Mouse (Mus musculus): ENCODE data around the gene Pfdn2. TPM values are rescaled to one million over a fixed set of nuclear protein-coding genes. Genes with fewer than 3 reads are reported as not detected.

The Pfdn2 gene
- total and polyA plus RNA-seq, 2 experiments = 13.1 to 26.6 TPM

GRCm38 (mm10) chr1:171329433-171330215 is 15.8 kb upstream of the Pfdn2 start:
- under 1% methylated on average over 47 of the region's 61 CpGs for WGBS
- peaks cover 12% of the 10 kb centered on the region for H3K4me1 ChIP-seq (ENCODE audit: control insufficient read depth, insufficient read depth, low read length)

GRCm38 (mm10) chr1:171330216-171330560 is 15.3 kb upstream of the Pfdn2 start:
- no peak for TF ChIP-seq CTCF (IDR thresholded peaks at IDR 0.05; ENCODE audit: low read depth, low read length)
- TF ChIP-seq POLR2A (IDR thresholded peaks at IDR 0.05; ENCODE audit: extremely low read depth, insufficient read depth, low read length) = no peak
- Histone ChIP-seq H3K27ac (replicated peaks; ENCODE audit: insufficient read depth, low read depth, low read length) (peak overlapping the region; percentile 58), H3K4me3 (ENCODE audit: insufficient read depth, low read depth, low read length) (peak overlapping the region; percentile 98), H3K79me2 (ENCODE audit: control insufficient read depth, insufficient read depth, low read length) (peaks cover 30% of the 10 kb centered on the region; the same call in 1 of the 2 replicates), H3K36me3 (ENCODE audit: control insufficient read depth, insufficient read depth, low read length) (peaks cover 2% of the 10 kb centered on the region; the same call in 1 of the 2 replicates), H3K4me1 (ENCODE audit: control insufficient read depth, insufficient read depth, low read length) (peaks cover 12% of the 10 kb centered on the region), H3K9ac (ENCODE audit: low read depth, low read length) (peak overlapping the region; percentile 98), H3K27me3 (ENCODE audit: control insufficient read depth, insufficient read depth, low read length) (no peaks in the 10 kb centered on the region)
- 0% methylated on average over 4 of the region's 4 CpGs for WGBS
- DNase-seq (ENCODE audit: extremely low read depth, low read depth, low spot score) = peak; percentile 67

More at GRCm38 (mm10) chr1:171329433-171330215, 15.8 kb upstream of the Pfdn2 start:
- no peak for TF ChIP-seq CTCF (IDR thresholded peaks at IDR 0.05; ENCODE audit: low read depth, low read length)
- TF ChIP-seq POLR2A (IDR thresholded peaks at IDR 0.05; ENCODE audit: extremely low read depth, insufficient read depth, low read length) = no peak
- H3K9ac ChIP-seq (ENCODE audit: low read depth, low read length) = peak overlapping the region; percentile 98
- no peaks in the 10 kb centered on the region for H3K27me3 ChIP-seq (ENCODE audit: control insufficient read depth, insufficient read depth, low read length)
- no peak for DNase-seq (ENCODE audit: extremely low read depth, low read depth, low spot score)
- peak overlapping the region; percentile 98 for H3K4me3 ChIP-seq (ENCODE audit: insufficient read depth, low read depth, low read length)
- peaks cover 27% of the 10 kb centered on the region; the same call in 1 of the 2 replicates for H3K79me2 ChIP-seq (ENCODE audit: control insufficient read depth, insufficient read depth, low read length)
- peak overlapping the region; percentile 58 for H3K27ac ChIP-seq (replicated peaks; ENCODE audit: insufficient read depth, low read depth, low read length)
- H3K36me3 ChIP-seq (ENCODE audit: control insufficient read depth, insufficient read depth, low read length) = peaks cover 2% of the 10 kb centered on the region; the same call in 1 of the 2 replicates

- Histone ChIP-seq H3K27ac (replicated peaks; ENCODE audit: insufficient read depth, low read depth, low read length) (peak overlapping the region; percentile 14; the same call in 1 of the 2 replicates), H3K4me1 (ENCODE audit: control insufficient read depth, insufficient read depth, low read length) (peaks cover 21% of the 10 kb centered on the region), H3K27me3 (ENCODE audit: control insufficient read depth, insufficient read depth, low read length) (no peaks in the 10 kb centered on the region), H3K36me3 (ENCODE audit: control insufficient read depth, insufficient read depth, low read length) (peaks cover 29% of the 10 kb centered on the region), H3K79me2 (ENCODE audit: control insufficient read depth, insufficient read depth, low read length) (peaks cover 16% of the 10 kb centered on the region; the same call in 1 of the 2 replicates), H3K4me3 (ENCODE audit: insufficient read depth, low read depth, low read length) (no peak overlapping the region), H3K9ac (ENCODE audit: low read depth, low read length) (no peak overlapping the region)
- peak; percentile 74 for DNase-seq (ENCODE audit: extremely low read depth, low read depth, low spot score)
- TF ChIP-seq CTCF (IDR thresholded peaks at IDR 0.05; ENCODE audit: low read depth, low read length) (no peak), POLR2A (IDR thresholded peaks at IDR 0.05; ENCODE audit: extremely low read depth, insufficient read depth, low read length) (no peak)
- 74% methylated on average over 16 of the region's 16 CpGs for WGBS
These were observed 2.9 kb upstream of the Pfdn2 start for GRCm38 (mm10) chr1:171342262-171343207.

- Histone ChIP-seq H3K9ac (ENCODE audit: low read depth, low read length) (peak overlapping the region; percentile 8), H3K79me2 (ENCODE audit: control insufficient read depth, insufficient read depth, low read length) (peaks cover 20% of the 10 kb centered on the region; the same call in 1 of the 2 replicates), H3K36me3 (ENCODE audit: control insufficient read depth, insufficient read depth, low read length) (peaks cover 23% of the 10 kb centered on the region), H3K27ac (replicated peaks; ENCODE audit: insufficient read depth, low read depth, low read length) (peak overlapping the region; percentile 88), H3K27me3 (ENCODE audit: control insufficient read depth, insufficient read depth, low read length) (no peaks in the 10 kb centered on the region), H3K4me3 (ENCODE audit: insufficient read depth, low read depth, low read length) (peak overlapping the region; percentile 10), H3K4me1 (ENCODE audit: control insufficient read depth, insufficient read depth, low read length) (peaks cover 29% of the 10 kb centered on the region)
- peak; percentile 81 for DNase-seq (ENCODE audit: extremely low read depth, low read depth, low spot score)
- no peak for TF ChIP-seq POLR2A (IDR thresholded peaks at IDR 0.05; ENCODE audit: extremely low read depth, insufficient read depth, low read length)
- no peak for TF ChIP-seq CTCF (IDR thresholded peaks at IDR 0.05; ENCODE audit: low read depth, low read length)
- WGBS = 23% methylated on average over 9 of the region's 9 CpGs
These were observed 1.4 kb upstream of the Pfdn2 start for GRCm38 (mm10) chr1:171343922-171344677.

- Histone ChIP-seq H3K4me3 (ENCODE audit: insufficient read depth, low read depth, low read length) (peak overlapping the region; percentile 89), H3K36me3 (ENCODE audit: control insufficient read depth, insufficient read depth, low read length) (peaks cover 18% of the 10 kb centered on the region), H3K79me2 (ENCODE audit: control insufficient read depth, insufficient read depth, low read length) (peaks cover 24% of the 10 kb centered on the region; the same call in 1 of the 2 replicates), H3K27ac (replicated peaks; ENCODE audit: insufficient read depth, low read depth, low read length) (peak overlapping the region; percentile 88), H3K9ac (ENCODE audit: low read depth, low read length) (peak overlapping the region; percentile 91), H3K27me3 (ENCODE audit: control insufficient read depth, insufficient read depth, low read length) (no peaks in the 10 kb centered on the region), H3K4me1 (ENCODE audit: control insufficient read depth, insufficient read depth, low read length) (peaks cover 31% of the 10 kb centered on the region)
- no peak for TF ChIP-seq CTCF (IDR thresholded peaks at IDR 0.05; ENCODE audit: low read depth, low read length)
- no peak for TF ChIP-seq POLR2A (IDR thresholded peaks at IDR 0.05; ENCODE audit: extremely low read depth, insufficient read depth, low read length)
- DNase-seq (ENCODE audit: extremely low read depth, low read depth, low spot score) = peak; percentile 97
- 45% methylated on average over 9 of the region's 9 CpGs for WGBS
These were observed 755 bp upstream of the Pfdn2 start for GRCm38 (mm10) chr1:171344715-171345114.
